Mouse (Mus musculus): ENCODE measurements around the gene Kansl1. TPM values are rescaled to one million over a fixed set of nuclear protein-coding genes. Genes with fewer than 3 reads are reported as not detected.
"Not testable (repeated sequence)": the region's sequence is repeated elsewhere in the genome, so short reads cannot be mapped to it uniquely, and the experiment has no call there.

Gene Kansl1
- 10 to 100 TPM; 69.6 to 87.1 TPM for total RNA-seq (2021)

GRCm38 (mm10) chr11:104468751-104469268 lies at the start of gene Kansl1:
Kansl1 (minus strand) TSS chr11:104468861.
- intact Hi-C loops (cut with DNase I) = no loop called here
- no peak for DNase-seq (ENCODE audit: low spot score in 2 of 2)

GRCm38 (mm10) chr11:104512436-104512835 lies 43.8 kb upstream of the Kansl1 start:
- no peak for DNase-seq (ENCODE audit: low spot score in 2 of 2)
- intact Hi-C loops (cut with DNase I) = no loop called here

- DNase-seq (ENCODE audit: low spot score in 2 of 2) = no peak
- intact Hi-C loops (cut with DNase I) = no loop called here
Observed at GRCm38 (mm10) chr11:104510606-104511005, 41.9 kb upstream of the Kansl1 start.

GRCm38 (mm10) chr11:104508455-104508854 lies 39.8 kb upstream of the Kansl1 start:
- no peak for DNase-seq (ENCODE audit: low spot score in 2 of 2)
- intact Hi-C loops (cut with DNase I) = no loop called here

GRCm38 (mm10) chr11:104488292-104488691 lies 19.6 kb upstream of the Kansl1 start:
- intact Hi-C loops (cut with DNase I) = no loop called here
- no peak for DNase-seq (ENCODE audit: low spot score in 2 of 2)

- intact Hi-C loops (cut with DNase I) = no loop called here
- no peak for DNase-seq (ENCODE audit: low spot score in 2 of 2)
Observed at GRCm38 (mm10) chr11:104481971-104482370, 13.3 kb upstream of the Kansl1 start.

- no peak for DNase-seq (ENCODE audit: low spot score in 2 of 2)
- intact Hi-C loops (cut with DNase I) = no loop called here
Observed at GRCm38 (mm10) chr11:104479505-104479904, 10.8 kb upstream of the Kansl1 start.

GRCm38 (mm10) chr11:104469371-104469835 lies 742 bp upstream of the Kansl1 start:
- DNase-seq (ENCODE audit: low spot score in 2 of 2) = peak; percentile 89 to 90
- intact Hi-C loops (cut with DNase I) = no loop called here

- no peak for DNase-seq (ENCODE audit: low spot score in 2 of 2)
- intact Hi-C loops (cut with DNase I) = no loop called here
Observed at GRCm38 (mm10) chr11:104467698-104468097, 963 bp downstream of the Kansl1 start.

- intact Hi-C loops (cut with DNase I) = loop anchor here (5.0 kb wide), 1 partner anchor 144 kb away; no protein-coding TSS in a partner anchor
- DNase-seq (ENCODE audit: low spot score in 2 of 2) = no peak
Observed at GRCm38 (mm10) chr11:104461551-104461950, 7.1 kb downstream of the Kansl1 start.

- intact Hi-C loops (cut with DNase I) = loop anchor here (5.0 kb wide), 1 partner anchor 142 kb away; no protein-coding TSS in a partner anchor
Observed at GRCm38 (mm10) chr11:104459671-104460070, 9.0 kb downstream of the Kansl1 start.

GRCm38 (mm10) chr11:104458507-104458906 lies 10.2 kb downstream of the Kansl1 start:
- intact Hi-C loops (cut with DNase I) = no loop called here
- DNase-seq (ENCODE audit: low spot score in 2 of 2) = no peak

More at GRCm38 (mm10) chr11:104459671-104460070, 9.0 kb downstream of the Kansl1 start:
- DNase-seq (ENCODE audit: low spot score in 2 of 2) = no peak

GRCm38 (mm10) chr11:104452709-104453108 lies 16.0 kb downstream of the Kansl1 start:
- intact Hi-C loops (cut with DNase I) = no loop called here

GRCm38 (mm10) chr11:104451239-104451638 lies 17.4 kb downstream of the Kansl1 start:
- intact Hi-C loops (cut with DNase I) = no loop called here
- DNase-seq (ENCODE audit: low spot score in 2 of 2) = no peak

More at GRCm38 (mm10) chr11:104452709-104453108, 16.0 kb downstream of the Kansl1 start:
- no peak for DNase-seq (ENCODE audit: low spot score in 2 of 2)

- intact Hi-C loops (cut with DNase I) = loop anchor here (10.0 kb wide), 1 partner anchor 214 kb away; the partner anchor contains the start of gene Mapt
Observed at GRCm38 (mm10) chr11:104448499-104448898, 20.2 kb downstream of the Kansl1 start.

GRCm38 (mm10) chr11:104445538-104445937 lies 23.1 kb downstream of the Kansl1 start:
- no peak for DNase-seq (ENCODE audit: low spot score in 2 of 2)
- intact Hi-C loops (cut with DNase I) = loop anchor here (10.0 kb wide), 1 partner anchor 211 kb away; the partner anchor contains the start of gene Mapt

More at GRCm38 (mm10) chr11:104448499-104448898, 20.2 kb downstream of the Kansl1 start:
- DNase-seq (ENCODE audit: low spot score in 2 of 2) = not testable (repeated sequence)

GRCm38 (mm10) chr11:104445044-104445443 lies 23.6 kb downstream of the Kansl1 start:
- intact Hi-C loops (cut with DNase I) = loop anchor here (10.0 kb wide), 1 partner anchor 210 kb away; the partner anchor contains the start of gene Mapt
- DNase-seq (ENCODE audit: low spot score in 2 of 2) = no peak

- intact Hi-C loops (cut with DNase I) = loop anchor here (5.0 to 10.0 kb wide), 3 partner anchors 96 to 209 kb away; partner anchors contain the start of gene Mapt
- no peak for DNase-seq (ENCODE audit: low spot score in 2 of 2)
Observed at GRCm38 (mm10) chr11:104443359-104443758, 25.3 kb downstream of the Kansl1 start.

- intact Hi-C loops (cut with DNase I) = loop anchor here (5.0 to 10.0 kb wide), 3 partner anchors 95 to 208 kb away; partner anchors contain the start of gene Mapt
- peak; percentile 90 to 91 for DNase-seq (ENCODE audit: low spot score in 2 of 2)
Observed at GRCm38 (mm10) chr11:104442333-104443136, 26.1 kb downstream of the Kansl1 start.

Data from left cerebral cortex, postnatal 36 days (tissue).